Mouse (Mus musculus) monocyte, adult 5-6 weeks (primary cell): ENCODE results near the gene Ell. TPM values are rescaled to one million over a fixed set of nuclear protein-coding genes. Genes with fewer than 3 reads are reported as not detected.

ENCODE experiments used
- ATAC-seq: fragments of 153-309, 156-312 bp; replicated peaks from 2 replicates; pipeline ENCODE4 v1.8.0; 2017; ENCODE audit warnings: mild to moderate bottlenecking; ENCODE audit not compliant: low TSS enrichment, insufficient number of reproducible peaks, severe bottlenecking, poor library complexity, low FRiP score
- total RNA-seq: library from RNA; stranded (forward); fragments of 200-1000, 200-491, 200-594 nt; gene quantifications from 3 replicates; pipeline ENCODE4 v1.2.3, GENCODE M21; 2017

Ell gene
- total RNA-seq, 1 experiment from 2014 or later = 16.9 TPM

GRCm38 (mm10) chr8:70591569-70591968 is 52.3 kb downstream of the Ell start:
- ATAC-seq = no peak

- no peak for ATAC-seq
These were observed 53.9 kb downstream of the Ell start for GRCm38 (mm10) chr8:70593173-70593572.

- peak; percentile 77 for ATAC-seq
These were observed 54.8 kb downstream of the Ell start, which contains the start of gene Isyna1 for GRCm38 (mm10) chr8:70593961-70594609. Gene Isyna1 (plus strand): TSS chr8:70594373.

- ATAC-seq = no peak
These were observed 55.6 kb downstream of the Ell start for GRCm38 (mm10) chr8:70594621-70595564.

- ATAC-seq = no peak
These were observed 56.6 kb downstream of the Ell start for GRCm38 (mm10) chr8:70595811-70596210.

GRCm38 (mm10) chr8:70596216-70596615 is 57.0 kb downstream of the Ell start:
- ATAC-seq = no peak

- ATAC-seq = no peak
These were observed 57.6 kb downstream of the Ell start for GRCm38 (mm10) chr8:70596775-70597416.

GRCm38 (mm10) chr8:70597417-70598272 is 58.4 kb downstream of the Ell start:
- ATAC-seq = no peak

GRCm38 (mm10) chr8:70598283-70598682 is 59.0 kb downstream of the Ell start:
- no peak for ATAC-seq

GRCm38 (mm10) chr8:70598722-70599121 is 59.5 kb downstream of the Ell start:
- no peak for ATAC-seq

GRCm38 (mm10) chr8:70599507-70600290 is 60.4 kb downstream of the Ell start:
- no peak for ATAC-seq

GRCm38 (mm10) chr8:70600473-70601270 is 61.4 kb downstream of the Ell start:
- ATAC-seq = no peak

GRCm38 (mm10) chr8:70601271-70601649 is 62.0 kb downstream of the Ell start:
- peak; percentile 41; the same call in 1 of the 2 replicates for ATAC-seq

GRCm38 (mm10) chr8:70602139-70602811 is 63.0 kb downstream of the Ell start:
- ATAC-seq = no peak

- no peak for ATAC-seq
These were observed 65.3 kb downstream of the Ell start for GRCm38 (mm10) chr8:70604558-70604957.

GRCm38 (mm10) chr8:70605871-70606779 is 66.9 kb downstream of the Ell start:
- no peak for ATAC-seq
